Mouse (Mus musculus): ENCODE data around the gene Fam49a. TPM values are rescaled to one million over a fixed set of nuclear protein-coding genes. Genes with fewer than 3 reads are reported as not detected.

The Fam49a gene
- polyA plus RNA-seq, 1 experiment from 2014 or later: 16.8 TPM

- no peak for ATAC-seq (ENCODE audit: low FRiP score, low read depth)
- Histone ChIP-seq H3K27me3 (no peaks in the 10 kb centered on the region), H3K4me3 (no peak overlapping the region), H3K4me2 (replicated peaks) (no peak overlapping the region), H3K9me3 (no peaks in the 10 kb centered on the region), H3K27ac (replicated peaks) (no peak overlapping the region), H3K9ac (replicated peaks) (no peak overlapping the region), H3K4me1 (no peaks in the 10 kb centered on the region), H3K36me3 (no peaks in the 10 kb centered on the region)
- WGBS: 90% methylated on average over 7 of the region's 7 CpGs
Measured at GRCm38 (mm10) chr12:12428886-12429285, 166.9 kb downstream of the Fam49a start.

Data from midbrain, embryonic 12.5 days (tissue).